Mouse (Mus musculus): Measurements from ENCODE around the gene Ifnz. TPM values are rescaled to one million over a fixed set of nuclear protein-coding genes. Genes with fewer than 3 reads are reported as not detected.
"Not testable (repeated sequence)": the region's sequence is repeated elsewhere in the genome, so short reads cannot be mapped to it uniquely, and the experiment has no call there.

Gene Ifnz
- total RNA-seq, 2 experiments from 2014 or later = not detected

GRCm38 (mm10) chr4:88780320-88780719 lies 1.6 kb upstream of the Ifnz start:
- DNase-seq = peak in 1 of 2 experiments; percentile 6
- intact Hi-C loops (cut with DNase I) = not testable (repeated sequence)

- peak; percentile 20 to 38 for DNase-seq
- intact Hi-C loops (cut with DNase I) = not testable (repeated sequence)
These were observed 404 bp downstream of the Ifnz start for GRCm38 (mm10) chr4:88782335-88782734.

- intact Hi-C loops (cut with DNase I) = not testable (repeated sequence)
These were observed 3.5 kb downstream of the Ifnz start, which contains the start of gene Gm13276 for GRCm38 (mm10) chr4:88785409-88785808. Gene Gm13276 (plus strand): TSS chr4:88785709.

GRCm38 (mm10) chr4:88788402-88788801 lies 6.5 kb downstream of the Ifnz start, which contains the start of gene Gm13277:
Gene Gm13277 (plus strand): TSS chr4:88788632.
- peak; percentile 73 to 82 for DNase-seq
- intact Hi-C loops (cut with DNase I) = not testable (repeated sequence)

More at GRCm38 (mm10) chr4:88785409-88785808, 3.5 kb downstream of the Ifnz start, which contains the start of gene Gm13276:
- DNase-seq = not testable (repeated sequence)

GRCm38 (mm10) chr4:88791250-88791649 lies 9.3 kb downstream of the Ifnz start, which contains the start of gene Gm13278:
Gene Gm13278 (plus strand): TSS chr4:88791550.
- intact Hi-C loops (cut with DNase I) = not testable (repeated sequence)

GRCm38 (mm10) chr4:88793936-88794675 lies 12.2 kb downstream of the Ifnz start, which contains the start of gene Gm13275:
Gene Gm13275 (plus strand): TSS chr4:88794487.
- intact Hi-C loops (cut with DNase I) = not testable (repeated sequence)
- DNase-seq = peak; percentile 86 to 90

More at GRCm38 (mm10) chr4:88791250-88791649, 9.3 kb downstream of the Ifnz start, which contains the start of gene Gm13278:
- not testable (repeated sequence) for DNase-seq

- intact Hi-C loops (cut with DNase I); DNase-seq: not testable (repeated sequence)
These were observed 15.2 kb downstream of the Ifnz start, which contains the start of gene Gm13279 for GRCm38 (mm10) chr4:88797097-88797496. Gene Gm13279 (plus strand): TSS chr4:88797397.

- DNase-seq; intact Hi-C loops (cut with DNase I): not testable (repeated sequence)
These were observed 17.4 kb downstream of the Ifnz start, which contains the start of gene Gm13285 for GRCm38 (mm10) chr4:88799365-88799764. Gene Gm13285 (plus strand): TSS chr4:88799665.

- DNase-seq = not testable (repeated sequence)
These were observed 21.0 kb downstream of the Ifnz start, which contains the start of gene Gm13287 for GRCm38 (mm10) chr4:88802954-88803353. Gene Gm13287 (plus strand): TSS chr4:88803254.

GRCm38 (mm10) chr4:88805231-88805630 lies 23.3 kb downstream of the Ifnz start, which contains the start of gene Gm13288:
Gene Gm13288 (plus strand): TSS chr4:88805531.
- intact Hi-C loops (cut with DNase I) = loop anchor here (5.0 kb wide), 1 partner anchor 322 kb away; no protein-coding TSS in a partner anchor
- not testable (repeated sequence) for DNase-seq

More at GRCm38 (mm10) chr4:88802954-88803353, 21.0 kb downstream of the Ifnz start, which contains the start of gene Gm13287:
- intact Hi-C loops (cut with DNase I) = not testable (repeated sequence)

- intact Hi-C loops (cut with DNase I) = loop anchor here (5.0 kb wide), 1 partner anchor 322 kb away; no protein-coding TSS in a partner anchor
- DNase-seq = peak; percentile 36 to 41
These were observed 23.8 kb downstream of the Ifnz start for GRCm38 (mm10) chr4:88805761-88806160.

GRCm38 (mm10) chr4:88815928-88816327 lies 34.0 kb downstream of the Ifnz start, which contains the start of gene Ifna7:
Gene Ifna7 (plus strand): TSS chr4:88816228.
- intact Hi-C loops (cut with DNase I) = loop anchor here (5.0 kb wide), 1 partner anchor 134 kb away; the partner anchor contains the start of gene Ifna2

GRCm38 (mm10) chr4:88819659-88820058 lies 37.7 kb downstream of the Ifnz start, which contains the start of gene Ifna11:
Gene Ifna11 (plus strand): TSS chr4:88819959.
- intact Hi-C loops (cut with DNase I) = loop anchor here (5.0 kb wide), 1 partner anchor 137 kb away; the partner anchor contains the start of gene Ifna2
- DNase-seq = no peak

More at GRCm38 (mm10) chr4:88815928-88816327, 34.0 kb downstream of the Ifnz start, which contains the start of gene Ifna7:
- DNase-seq = no peak

GRCm38 (mm10) chr4:88822995-88823394 lies 41.1 kb downstream of the Ifnz start:
- intact Hi-C loops (cut with DNase I) = no loop called here

GRCm38 (mm10) chr4:88827116-88827515 lies 45.2 kb downstream of the Ifnz start, which contains the start of gene Ifna6:
Gene Ifna6 (plus strand): TSS chr4:88827416.
- DNase-seq; intact Hi-C loops (cut with DNase I): not testable (repeated sequence)

More at GRCm38 (mm10) chr4:88822995-88823394, 41.1 kb downstream of the Ifnz start:
- peak in 1 of 2 experiments; percentile 21 for DNase-seq

GRCm38 (mm10) chr4:88830523-88830922 lies 48.6 kb downstream of the Ifnz start:
- intact Hi-C loops (cut with DNase I) = no loop called here
- DNase-seq = peak; percentile 10 to 40
